Mouse (Mus musculus): ENCODE measurements around the gene Cdhr3. TPM values are rescaled to one million over a fixed set of nuclear protein-coding genes. Genes with fewer than 3 reads are reported as not detected.

Gene Cdhr3
- not detected in 2 replicates for polyA plus RNA-seq (2014; fragmentation: Nextera tagmentation; extraction: Ambion mirVana)

GRCm38 (mm10) chr12:33092775-33093174 lies at the start of gene Cdhr3:
TSS of gene Cdhr3 (minus strand) at chr12:33092875.
- DNase-seq (ENCODE audit: low spot score), result no peak
- 61% methylated on average over 6 of the region's 6 CpGs for WGBS
- no peak for ATAC-seq (replicated peaks; ENCODE audit: low FRiP score)
- Histone ChIP-seq H3K27ac (ENCODE audit: low read depth, low read length) (no peak within 1 kb of the TSS), H3K27me3 (replicated peaks; ENCODE audit: control insufficient read depth, insufficient read depth, low read length) (no peaks in the 10 kb centered on the region), H3K9me3 (ENCODE audit: control insufficient read depth, low read length) (no peaks in the 10 kb centered on the region), H3K9ac (ENCODE audit: low read depth, low read length) (no peak within 1 kb of the TSS), H3K4me3 (ENCODE audit: low read depth, low read length) (no peak within 1 kb of the TSS), H3K36me3 (ENCODE audit: control insufficient read depth, insufficient read depth, low read length) (no peaks in the 10 kb centered on the region), H3K4me1 (replicated peaks; ENCODE audit: control insufficient read depth, insufficient read depth, low read length) (no peaks in the 10 kb centered on the region), H3K4me2 (no peak within 1 kb of the TSS)

GRCm38 (mm10) chr12:33139083-33139482 lies 46.4 kb upstream of the Cdhr3 start:
- Histone ChIP-seq H3K9ac (ENCODE audit: low read depth, low read length) (no peak overlapping the region), H3K27ac (ENCODE audit: low read depth, low read length) (no peak overlapping the region), H3K4me2 (no peak overlapping the region), H3K36me3 (ENCODE audit: control insufficient read depth, insufficient read depth, low read length) (no peaks in the 10 kb centered on the region), H3K4me3 (ENCODE audit: low read depth, low read length) (no peak overlapping the region), H3K4me1 (replicated peaks; ENCODE audit: control insufficient read depth, insufficient read depth, low read length) (no peaks in the 10 kb centered on the region), H3K9me3 (ENCODE audit: control insufficient read depth, low read length) (no peaks in the 10 kb centered on the region), H3K27me3 (replicated peaks; ENCODE audit: control insufficient read depth, insufficient read depth, low read length) (peaks cover 3% of the 10 kb centered on the region; the same call in 1 of the 2 replicates)
- no peak for DNase-seq (ENCODE audit: low spot score)
- no peak for ATAC-seq (replicated peaks; ENCODE audit: low FRiP score)
- 66% methylated on average over 3 of the region's 3 CpGs for WGBS

GRCm38 (mm10) chr12:33137857-33138256 lies 45.2 kb upstream of the Cdhr3 start:
- Histone ChIP-seq H3K9me3 (ENCODE audit: control insufficient read depth, low read length) (no peaks in the 10 kb centered on the region), H3K4me2 (no peak overlapping the region), H3K27me3 (replicated peaks; ENCODE audit: control insufficient read depth, insufficient read depth, low read length) (no peaks in the 10 kb centered on the region), H3K4me1 (replicated peaks; ENCODE audit: control insufficient read depth, insufficient read depth, low read length) (no peaks in the 10 kb centered on the region), H3K27ac (ENCODE audit: low read depth, low read length) (no peak overlapping the region), H3K9ac (ENCODE audit: low read depth, low read length) (no peak overlapping the region), H3K4me3 (ENCODE audit: low read depth, low read length) (no peak overlapping the region), H3K36me3 (ENCODE audit: control insufficient read depth, insufficient read depth, low read length) (no peaks in the 10 kb centered on the region)
- DNase-seq (ENCODE audit: low spot score) (no peak), ATAC-seq (replicated peaks; ENCODE audit: low FRiP score) (no peak)
- 51% methylated on average over 1 of the region's 1 CpGs for WGBS

GRCm38 (mm10) chr12:33131796-33132195 lies 39.1 kb upstream of the Cdhr3 start:
- Histone ChIP-seq H3K36me3 (ENCODE audit: control insufficient read depth, insufficient read depth, low read length) (no peaks in the 10 kb centered on the region), H3K27me3 (replicated peaks; ENCODE audit: control insufficient read depth, insufficient read depth, low read length) (no peaks in the 10 kb centered on the region; the same call in 1 of the 2 replicates), H3K4me1 (replicated peaks; ENCODE audit: control insufficient read depth, insufficient read depth, low read length) (no peaks in the 10 kb centered on the region), H3K9me3 (ENCODE audit: control insufficient read depth, low read length) (no peaks in the 10 kb centered on the region), H3K27ac (ENCODE audit: low read depth, low read length) (no peak overlapping the region), H3K4me3 (ENCODE audit: low read depth, low read length) (no peak overlapping the region), H3K4me2 (no peak overlapping the region), H3K9ac (ENCODE audit: low read depth, low read length) (no peak overlapping the region)
- no peak for ATAC-seq (replicated peaks; ENCODE audit: low FRiP score)
- DNase-seq (ENCODE audit: low spot score), result no peak
- WGBS, result 58% methylated on average over 7 of the region's 7 CpGs

DNA sequence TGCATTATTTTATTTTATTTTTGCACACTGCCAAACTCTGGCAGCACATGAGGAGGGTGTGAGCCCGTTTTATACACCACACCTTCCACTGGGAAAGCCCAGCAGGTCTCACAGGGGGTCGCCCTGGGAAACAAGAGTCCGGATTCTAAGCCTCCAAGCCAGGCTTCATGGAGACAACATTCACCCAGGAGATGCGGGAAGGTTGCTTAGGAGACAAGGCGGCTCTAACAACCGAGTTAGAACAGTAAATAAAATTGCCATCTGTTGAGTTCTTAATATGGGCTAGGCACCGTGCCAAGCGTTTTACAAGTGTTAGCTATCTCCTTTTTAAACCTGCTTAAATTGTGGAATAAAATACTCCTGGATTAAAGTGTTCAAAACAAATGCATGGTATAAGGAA lies 37.7 kb upstream of the Cdhr3 start:
- WGBS, result 60% methylated on average over 8 of the region's 8 CpGs
- no peaks in the 10 kb centered on the region for H3K9me3 ChIP-seq (ENCODE audit: control insufficient read depth, low read length)
- DNase-seq (ENCODE audit: low spot score), result no peak
- H3K4me3 ChIP-seq (ENCODE audit: low read depth, low read length), result no peak overlapping the region
- ATAC-seq (replicated peaks; ENCODE audit: low FRiP score), result no peak
- no peak overlapping the region for H3K4me2 ChIP-seq
- H3K4me1 ChIP-seq (replicated peaks; ENCODE audit: control insufficient read depth, insufficient read depth, low read length), result no peaks in the 10 kb centered on the region
- no peak overlapping the region for H3K27ac ChIP-seq (ENCODE audit: low read depth, low read length)
- no peaks in the 10 kb centered on the region for H3K36me3 ChIP-seq (ENCODE audit: control insufficient read depth, insufficient read depth, low read length)
- no peak overlapping the region for H3K9ac ChIP-seq (ENCODE audit: low read depth, low read length)
- H3K27me3 ChIP-seq (replicated peaks; ENCODE audit: control insufficient read depth, insufficient read depth, low read length), result no peaks in the 10 kb centered on the region; the same call in 1 of the 2 replicates

- 13% methylated on average over 4 of the region's 4 CpGs for WGBS
- no peaks in the 10 kb centered on the region; the same call in 1 of the 2 replicates for H3K27me3 ChIP-seq (replicated peaks; ENCODE audit: control insufficient read depth, insufficient read depth, low read length)
- H3K9me3 ChIP-seq (ENCODE audit: control insufficient read depth, low read length), result no peaks in the 10 kb centered on the region
- DNase-seq (ENCODE audit: low spot score) (no peak), ATAC-seq (replicated peaks; ENCODE audit: low FRiP score) (no peak)
- no peak overlapping the region for H3K4me2 ChIP-seq
- no peak overlapping the region for H3K4me3 ChIP-seq (ENCODE audit: low read depth, low read length)
- H3K27ac ChIP-seq (ENCODE audit: low read depth, low read length), result no peak overlapping the region
- H3K4me1 ChIP-seq (replicated peaks; ENCODE audit: control insufficient read depth, insufficient read depth, low read length), result no peaks in the 10 kb centered on the region
- no peak overlapping the region for H3K9ac ChIP-seq (ENCODE audit: low read depth, low read length)
- no peaks in the 10 kb centered on the region for H3K36me3 ChIP-seq (ENCODE audit: control insufficient read depth, insufficient read depth, low read length)
These were observed 36.7 kb upstream of the Cdhr3 start for GRCm38 (mm10) chr12:33129410-33129809.

DNA sequence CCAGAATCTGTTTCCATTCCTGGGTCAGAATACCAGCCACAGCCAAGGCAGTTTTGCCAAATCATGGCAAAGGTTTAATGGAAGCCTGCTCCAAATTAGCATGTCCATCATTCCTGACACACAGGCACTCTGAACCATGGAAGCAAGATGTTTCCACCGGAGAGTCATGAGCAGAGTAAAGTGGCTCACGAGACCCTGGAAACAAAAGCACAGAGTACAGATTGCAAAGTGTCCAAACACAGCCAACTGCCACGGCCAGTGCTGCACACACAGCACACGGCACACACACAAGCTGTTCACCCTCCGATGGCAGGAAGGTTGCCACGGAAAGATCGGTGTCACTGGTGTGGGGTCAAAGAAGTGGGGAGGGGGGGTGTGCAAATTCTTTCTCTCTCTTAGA lies 36.0 kb upstream of the Cdhr3 start:
- H3K9me3 ChIP-seq (ENCODE audit: control insufficient read depth, low read length), result no peaks in the 10 kb centered on the region
- H3K4me1 ChIP-seq (replicated peaks; ENCODE audit: control insufficient read depth, insufficient read depth, low read length), result no peaks in the 10 kb centered on the region
- no peak for DNase-seq (ENCODE audit: low spot score)
- no peak overlapping the region for H3K9ac ChIP-seq (ENCODE audit: low read depth, low read length)
- H3K4me3 ChIP-seq (ENCODE audit: low read depth, low read length), result no peak overlapping the region
- no peak overlapping the region for H3K4me2 ChIP-seq
- no peaks in the 10 kb centered on the region; the same call in 1 of the 2 replicates for H3K27me3 ChIP-seq (replicated peaks; ENCODE audit: control insufficient read depth, insufficient read depth, low read length)
- H3K36me3 ChIP-seq (ENCODE audit: control insufficient read depth, insufficient read depth, low read length), result no peaks in the 10 kb centered on the region
- 80% methylated on average over 7 of the region's 7 CpGs for WGBS
- no peak overlapping the region for H3K27ac ChIP-seq (ENCODE audit: low read depth, low read length)
- ATAC-seq (replicated peaks; ENCODE audit: low FRiP score), result no peak

- Histone ChIP-seq H3K27ac (ENCODE audit: low read depth, low read length) (no peak overlapping the region), H3K27me3 (replicated peaks; ENCODE audit: control insufficient read depth, insufficient read depth, low read length) (no peaks in the 10 kb centered on the region; the same call in 1 of the 2 replicates), H3K4me1 (replicated peaks; ENCODE audit: control insufficient read depth, insufficient read depth, low read length) (no peaks in the 10 kb centered on the region), H3K36me3 (ENCODE audit: control insufficient read depth, insufficient read depth, low read length) (no peaks in the 10 kb centered on the region), H3K9ac (ENCODE audit: low read depth, low read length) (no peak overlapping the region), H3K4me3 (ENCODE audit: low read depth, low read length) (no peak overlapping the region), H3K9me3 (ENCODE audit: control insufficient read depth, low read length) (no peaks in the 10 kb centered on the region), H3K4me2 (no peak overlapping the region)
- WGBS, result 72% methylated on average over 2 of the region's 2 CpGs
- no peak for ATAC-seq (replicated peaks; ENCODE audit: low FRiP score)
- DNase-seq (ENCODE audit: low spot score), result no peak
These were observed 35.4 kb upstream of the Cdhr3 start for GRCm38 (mm10) chr12:33128121-33128520.

DNA sequence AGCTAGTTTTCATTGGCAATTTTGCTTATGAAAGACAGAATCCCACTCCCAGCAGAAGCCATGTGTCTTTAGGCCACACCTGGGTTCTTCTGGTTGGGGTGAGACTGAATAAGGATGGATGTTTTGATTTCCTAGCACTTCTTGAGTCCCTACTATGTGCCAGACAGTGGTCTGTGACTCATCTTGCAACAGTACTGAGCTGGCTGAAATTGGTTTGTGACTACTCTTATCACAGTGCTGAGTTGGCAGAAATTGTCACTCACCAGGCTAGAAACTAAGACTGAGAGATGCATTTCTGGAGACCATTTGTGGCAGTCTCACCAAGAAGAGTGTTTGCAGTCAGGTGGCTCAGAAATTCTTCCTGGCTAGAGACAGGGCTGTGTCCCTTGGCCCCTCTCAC lies 33.6 kb upstream of the Cdhr3 start:
- Histone ChIP-seq H3K36me3 (ENCODE audit: control insufficient read depth, insufficient read depth, low read length) (no peaks in the 10 kb centered on the region), H3K9ac (ENCODE audit: low read depth, low read length) (no peak overlapping the region)
- DNase-seq (ENCODE audit: low spot score), result no peak

More for the DNA sequence above, 33.6 kb upstream of the Cdhr3 start:
- no peak overlapping the region for H3K27ac ChIP-seq (ENCODE audit: low read depth, low read length)
- no peak for ATAC-seq (replicated peaks; ENCODE audit: low FRiP score)
- no peaks in the 10 kb centered on the region for H3K4me1 ChIP-seq (replicated peaks; ENCODE audit: control insufficient read depth, insufficient read depth, low read length)
- H3K9me3 ChIP-seq (ENCODE audit: control insufficient read depth, low read length), result no peaks in the 10 kb centered on the region
- H3K4me2 ChIP-seq, result no peak overlapping the region
- no peaks in the 10 kb centered on the region for H3K27me3 ChIP-seq (replicated peaks; ENCODE audit: control insufficient read depth, insufficient read depth, low read length)
- H3K4me3 ChIP-seq (ENCODE audit: low read depth, low read length), result no peak overlapping the region

Measured in liver, embryonic 11.5 days (tissue).